12 mouse cellular contexts compared by ENCODE assay signal in genomic region chr15:89158516-89158915, GRCm38 (mm10). TPM values are rescaled to one million over a fixed set of nuclear protein-coding genes. Genes with fewer than 3 reads are reported as not detected.
DNase-seq lines count a peak whose midpoint lies in the region; ATAC-seq and TF ChIP-seq lines count a peak whose summit lies in the region.
"Had no signal": no experiment of that assay in that cellular context is flagged by ENCODE, and none has a peak within 500 bp of the region (broad histone marks: within the 10 kb centered on the region; RNA-seq: fewer than 3 reads in every experiment).

No protein-coding gene starts in this region.

- no peaks in the 10 kb centered on the region for H3K9me3 ChIP-seq in hindbrain, embryonic 12.5 days (replicated peaks)
- H3K9me3 ChIP-seq in hindbrain, postnatal 0 days (ENCODE audit: low read length) = no peaks in the 10 kb centered on the region
- H3K9me3 ChIP-seq in liver, embryonic 11.5 days (ENCODE audit: control insufficient read depth, low read length) = no peaks in the 10 kb centered on the region
- H3K9me3 ChIP-seq in midbrain, embryonic 11.5 days (ENCODE audit: control insufficient read depth, low read length) = no peaks in the 10 kb centered on the region
- no peaks in the 10 kb centered on the region for H3K9me3 ChIP-seq in midbrain, embryonic 15.5 days
- H3K9me3 ChIP-seq in heart, embryonic 11.5 days (replicated peaks; ENCODE audit: control insufficient read depth, low read length) = no peaks in the 10 kb centered on the region
- H3K9me3 ChIP-seq: embryonic facial prominence, embryonic 12.5 days; embryonic facial prominence, embryonic 15.5 days; G1E; heart, embryonic 13.5 days had no signal

- no peaks in the 10 kb centered on the region for H3K4me1 ChIP-seq in hindbrain, embryonic 12.5 days
- H3K4me1 ChIP-seq in hindbrain, postnatal 0 days (ENCODE audit: insufficient read depth, low read length) = no peaks in the 10 kb centered on the region
- H3K4me1 ChIP-seq in liver, adult 2 months (ENCODE audit: control insufficient read depth, insufficient read depth, low read length) = no peaks in the 10 kb centered on the region
- H3K4me1 ChIP-seq in liver, embryonic 11.5 days (replicated peaks; ENCODE audit: control insufficient read depth, insufficient read depth, low read length) = no peaks in the 10 kb centered on the region
- no peaks in the 10 kb centered on the region for H3K4me1 ChIP-seq in midbrain, embryonic 11.5 days (ENCODE audit: control insufficient read depth, insufficient read depth, low read length)
- no peaks in the 10 kb centered on the region for H3K4me1 ChIP-seq in midbrain, embryonic 15.5 days
- no peaks in the 10 kb centered on the region for H3K4me1 ChIP-seq in heart, embryonic 11.5 days (ENCODE audit: control insufficient read depth, insufficient read depth, low read length)
- H3K4me1 ChIP-seq: embryonic facial prominence, embryonic 12.5 days; embryonic facial prominence, embryonic 15.5 days; heart, embryonic 13.5 days had no signal

- H3K36me3 ChIP-seq in hindbrain, embryonic 12.5 days = peaks cover 100% of the 10 kb centered on the region
- H3K36me3 ChIP-seq in hindbrain, postnatal 0 days (ENCODE audit: insufficient read depth, low read length) = peaks cover 92% of the 10 kb centered on the region
- H3K36me3 ChIP-seq in liver, adult 2 months (ENCODE audit: control insufficient read depth, insufficient read depth, low read length) = peaks cover 47% of the 10 kb centered on the region
- H3K36me3 ChIP-seq in liver, embryonic 11.5 days (ENCODE audit: control insufficient read depth, insufficient read depth, low read length) = peaks cover 38% of the 10 kb centered on the region
- peaks cover 54% of the 10 kb centered on the region for H3K36me3 ChIP-seq in midbrain, embryonic 11.5 days (ENCODE audit: control insufficient read depth, insufficient read depth, low read length)
- peaks cover 92% of the 10 kb centered on the region for H3K36me3 ChIP-seq in midbrain, embryonic 15.5 days (replicated peaks)
- H3K36me3 ChIP-seq in heart, embryonic 11.5 days (ENCODE audit: control insufficient read depth, insufficient read depth, low read length) = peaks cover 69% of the 10 kb centered on the region

- no peak overlapping the region for H3K4me2 ChIP-seq in hindbrain, embryonic 12.5 days (replicated peaks)
- H3K4me2 ChIP-seq in hindbrain, postnatal 0 days (ENCODE audit: low read depth, low read length) = no peak overlapping the region
- H3K4me2 ChIP-seq in liver, embryonic 11.5 days = no peak overlapping the region
- no peak overlapping the region for H3K4me2 ChIP-seq in midbrain, embryonic 11.5 days
- no peak overlapping the region for H3K4me2 ChIP-seq in midbrain, embryonic 15.5 days
- no peak overlapping the region for H3K4me2 ChIP-seq in heart, embryonic 11.5 days
- H3K4me2 ChIP-seq: embryonic facial prominence, embryonic 12.5 days; embryonic facial prominence, embryonic 15.5 days; heart, embryonic 13.5 days had no signal

- no peak overlapping the region for H3K9ac ChIP-seq in hindbrain, embryonic 12.5 days
- no peak overlapping the region for H3K9ac ChIP-seq in hindbrain, postnatal 0 days (replicated peaks; ENCODE audit: low read length)
- H3K9ac ChIP-seq in liver, adult 2 months (ENCODE audit: low read depth, low read length) = no peak overlapping the region
- H3K9ac ChIP-seq in liver, embryonic 11.5 days (ENCODE audit: low read depth, low read length) = no peak overlapping the region
- no peak overlapping the region for H3K9ac ChIP-seq in midbrain, embryonic 11.5 days (ENCODE audit: low read length)
- H3K9ac ChIP-seq in midbrain, embryonic 15.5 days = no peak overlapping the region
- H3K9ac ChIP-seq in heart, embryonic 11.5 days (ENCODE audit: low read depth, low read length) = no peak overlapping the region
- H3K9ac ChIP-seq: embryonic facial prominence, embryonic 12.5 days; embryonic facial prominence, embryonic 15.5 days; heart, embryonic 13.5 days had no signal

- no peak for TF ChIP-seq POLR2A in liver, adult 2 months (IDR thresholded peaks at IDR 0.05; ENCODE audit: extremely low read depth, insufficient read depth, low read length)

- DNase-seq in hindbrain, postnatal 0 days (ENCODE audit: low spot score) = no peak
- peak; percentile 59 for DNase-seq in liver, adult 2 months (ENCODE audit: extremely low read depth, low read depth, low spot score)
- no peak for DNase-seq in liver, embryonic 11.5 days (ENCODE audit: low spot score)
- peak; percentile 84 for DNase-seq in midbrain, embryonic 11.5 days (ENCODE audit: low spot score, missing footprints)

- H3K27ac ChIP-seq in hindbrain, embryonic 12.5 days = 0 out of 2 replicates have a peak overlapping the region, but pooled peaks have one; percentile 12
- H3K27ac ChIP-seq in hindbrain, postnatal 0 days = no peak overlapping the region
- H3K27ac ChIP-seq in liver, adult 2 months (replicated peaks; ENCODE audit: insufficient read depth, low read depth, low read length) = no peak overlapping the region
- H3K27ac ChIP-seq in liver, embryonic 11.5 days (ENCODE audit: low read depth, low read length) = no peak overlapping the region
- H3K27ac ChIP-seq in midbrain, embryonic 11.5 days (ENCODE audit: low read depth, low read length) = no peak overlapping the region
- H3K27ac ChIP-seq in midbrain, embryonic 15.5 days = no peak overlapping the region
- H3K27ac ChIP-seq in heart, embryonic 11.5 days (ENCODE audit: low read depth, low read length) = no peak overlapping the region
- H3K27ac ChIP-seq: embryonic facial prominence, embryonic 12.5 days; embryonic facial prominence, embryonic 15.5 days; heart, embryonic 13.5 days had no signal

- ATAC-seq in hindbrain, embryonic 12.5 days (ENCODE audit: low FRiP score) = no peak
- no peak for ATAC-seq in hindbrain, postnatal 0 days
- ATAC-seq in liver, embryonic 11.5 days (replicated peaks; ENCODE audit: low FRiP score) = no peak
- ATAC-seq in midbrain, embryonic 11.5 days (ENCODE audit: low FRiP score) = no peak
- no peak for ATAC-seq in midbrain, embryonic 15.5 days (replicated peaks)
- no peak for ATAC-seq in heart, embryonic 11.5 days (replicated peaks; ENCODE audit: insufficient number of reproducible peaks, low FRiP score, low TSS enrichment)
- ATAC-seq: Patski had no signal

- H3K4me3 ChIP-seq in hindbrain, embryonic 12.5 days = no peak overlapping the region
- no peak overlapping the region for H3K4me3 ChIP-seq in hindbrain, postnatal 0 days (ENCODE audit: low read length)
- no peak overlapping the region for H3K4me3 ChIP-seq in liver, adult 2 months (ENCODE audit: insufficient read depth, low read depth, low read length)
- H3K4me3 ChIP-seq in liver, embryonic 11.5 days (ENCODE audit: low read depth, low read length) = no peak overlapping the region
- no peak overlapping the region for H3K4me3 ChIP-seq in midbrain, embryonic 11.5 days (ENCODE audit: low read depth, low read length)
- H3K4me3 ChIP-seq in midbrain, embryonic 15.5 days = no peak overlapping the region
- H3K4me3 ChIP-seq in heart, embryonic 11.5 days (ENCODE audit: low read depth, low read length) = no peak overlapping the region
- H3K4me3 ChIP-seq: embryonic facial prominence, embryonic 12.5 days; embryonic facial prominence, embryonic 15.5 days; heart, embryonic 13.5 days had no signal

- WGBS in hindbrain, embryonic 12.5 days = 95% methylated on average over 16 of the region's 16 CpGs
- 91% methylated on average over 16 of the region's 16 CpGs for WGBS in hindbrain, postnatal 0 days
- WGBS in liver, adult 2 months = 84% methylated on average over 16 of the region's 16 CpGs
- 93% methylated on average over 16 of the region's 16 CpGs for WGBS in liver, embryonic 11.5 days
- WGBS in midbrain, embryonic 11.5 days = 94% methylated on average over 16 of the region's 16 CpGs
- 94% methylated on average over 16 of the region's 16 CpGs for WGBS in midbrain, embryonic 15.5 days
- 93% methylated on average over 16 of the region's 16 CpGs for WGBS in heart, embryonic 11.5 days (ENCODE audit: insufficient replicate concordance)

- H3K79me2 ChIP-seq in liver, adult 2 months (ENCODE audit: control insufficient read depth, insufficient read depth, low read length) = no peaks in the 10 kb centered on the region

- TF ChIP-seq CTCF in hindbrain, postnatal 0 days (IDR thresholded peaks at IDR 0.05; ENCODE audit: low read depth) = no peak
- TF ChIP-seq CTCF in liver, adult 2 months (IDR thresholded peaks at IDR 0.05; ENCODE audit: low read depth, low read length) = no peak

- H3K27me3 ChIP-seq in hindbrain, embryonic 12.5 days = no peaks in the 10 kb centered on the region
- no peaks in the 10 kb centered on the region for H3K27me3 ChIP-seq in hindbrain, postnatal 0 days (ENCODE audit: insufficient read depth, low read length)
- no peaks in the 10 kb centered on the region for H3K27me3 ChIP-seq in liver, adult 2 months (ENCODE audit: control insufficient read depth, insufficient read depth, low read length)
- H3K27me3 ChIP-seq in liver, embryonic 11.5 days (replicated peaks; ENCODE audit: control insufficient read depth, insufficient read depth, low read length) = no peaks in the 10 kb centered on the region
- H3K27me3 ChIP-seq in midbrain, embryonic 11.5 days (ENCODE audit: control insufficient read depth, insufficient read depth, low read length) = no peaks in the 10 kb centered on the region
- H3K27me3 ChIP-seq in midbrain, embryonic 15.5 days (replicated peaks) = no peaks in the 10 kb centered on the region
- H3K27me3 ChIP-seq in heart, embryonic 11.5 days (ENCODE audit: control insufficient read depth, insufficient read depth, low read length) = no peaks in the 10 kb centered on the region
- H3K27me3 ChIP-seq: embryonic facial prominence, embryonic 12.5 days; embryonic facial prominence, embryonic 15.5 days; heart, embryonic 13.5 days; Patski had no signal

RNA-seq across cellular contexts. Expression of gene Mapk11, which starts 9.1 kb away (rescaled TPM):
- 39.0 and 41.9 TPM in 2 replicates for polyA plus RNA-seq in hindbrain, embryonic 12.5 days (2016; fragmentation: Nextera tagmentation; extraction: Ambion mirVana)
- total RNA-seq in hindbrain, postnatal 0 days (2014; rRNA removed) = 19.7 and 30.6 TPM in 2 replicates
- 15.8 and 17.8 TPM in 2 replicates for polyA plus RNA-seq in hindbrain, postnatal 0 days (2015; fragmentation: Nextera tagmentation; extraction: Ambion mirVana)
- 0.74 and 1.1 TPM in 2 replicates for total RNA-seq in liver, adult 2 months (2014; rRNA removed)
- 1.1 and 1.3 TPM in 2 replicates for polyA plus RNA-seq in liver, adult 2 months (2012; rRNA removed)
- 3.3 and 4.4 TPM in 2 replicates for polyA plus RNA-seq in liver, embryonic 11.5 days (2014; fragmentation: Nextera tagmentation; extraction: Ambion mirVana)
- 34.9 and 40.6 TPM in 2 replicates for polyA plus RNA-seq in midbrain, embryonic 11.5 days (2014; fragmentation: Nextera tagmentation; extraction: Ambion mirVana)
- 30.8 and 32.5 TPM in 2 replicates for polyA plus RNA-seq in midbrain, embryonic 15.5 days (2015; fragmentation: Nextera tagmentation; extraction: Ambion mirVana)
- 3.2 and 4.2 TPM in 2 replicates for polyA plus RNA-seq in heart, embryonic 11.5 days (2014; fragmentation: Nextera tagmentation; extraction: Ambion mirVana)

RNA-seq across cellular contexts. Expression of gene Mapk12, which starts 18.0 kb away (rescaled TPM):
- 10.0 and 11.4 TPM in 2 replicates for polyA plus RNA-seq in hindbrain, embryonic 12.5 days (2016; fragmentation: Nextera tagmentation; extraction: Ambion mirVana)
- 3.3 and 4.8 TPM in 2 replicates for total RNA-seq in hindbrain, postnatal 0 days (2014; rRNA removed)
- 2.6 and 5.1 TPM in 2 replicates for polyA plus RNA-seq in hindbrain, postnatal 0 days (2015; fragmentation: Nextera tagmentation; extraction: Ambion mirVana)
- 2.4 and 3.3 TPM in 2 replicates for total RNA-seq in liver, adult 2 months (2014; rRNA removed)
- polyA plus RNA-seq in liver, adult 2 months (2012; rRNA removed) = 1.6 and 2.1 TPM in 2 replicates
- polyA plus RNA-seq in liver, embryonic 11.5 days (2014; fragmentation: Nextera tagmentation; extraction: Ambion mirVana) = 3.8 and 4.8 TPM in 2 replicates
- 21.3 and 27.0 TPM in 2 replicates for polyA plus RNA-seq in midbrain, embryonic 11.5 days (2014; fragmentation: Nextera tagmentation; extraction: Ambion mirVana)
- polyA plus RNA-seq in midbrain, embryonic 15.5 days (2015; fragmentation: Nextera tagmentation; extraction: Ambion mirVana) = 4.0 and 5.1 TPM in 2 replicates
- polyA plus RNA-seq in heart, embryonic 11.5 days (2014; fragmentation: Nextera tagmentation; extraction: Ambion mirVana) = 20.7 and 24.6 TPM in 2 replicates
- polyA plus RNA-seq: G1E had no signal

RNA-seq across cellular contexts. Expression of gene Plxnb2, which starts 22.1 kb away (rescaled TPM):
- polyA plus RNA-seq in hindbrain, embryonic 12.5 days (2016; fragmentation: Nextera tagmentation; extraction: Ambion mirVana) = 167 and 169 TPM in 2 replicates
- 239 and 274 TPM in 2 replicates for total RNA-seq in hindbrain, postnatal 0 days (2014; rRNA removed)
- polyA plus RNA-seq in hindbrain, postnatal 0 days (2015; fragmentation: Nextera tagmentation; extraction: Ambion mirVana) = 64.1 and 64.7 TPM in 2 replicates
- 80.0 and 111 TPM in 2 replicates for total RNA-seq in liver, adult 2 months (2014; rRNA removed)
- polyA plus RNA-seq in liver, adult 2 months (2012; rRNA removed) = 189 and 199 TPM in 2 replicates
- 70.5 and 78.3 TPM in 2 replicates for polyA plus RNA-seq in liver, embryonic 11.5 days (2014; fragmentation: Nextera tagmentation; extraction: Ambion mirVana)
- polyA plus RNA-seq in midbrain, embryonic 11.5 days (2014; fragmentation: Nextera tagmentation; extraction: Ambion mirVana) = 97.5 and 115 TPM in 2 replicates
- polyA plus RNA-seq in midbrain, embryonic 15.5 days (2015; fragmentation: Nextera tagmentation; extraction: Ambion mirVana) = 101 and 108 TPM in 2 replicates
- 84.6 and 95.1 TPM in 2 replicates for polyA plus RNA-seq in heart, embryonic 11.5 days (2014; fragmentation: Nextera tagmentation; extraction: Ambion mirVana)

RNA-seq across cellular contexts. Expression of gene Hdac10, which starts 30.0 kb away (rescaled TPM):
- polyA plus RNA-seq in hindbrain, embryonic 12.5 days (2016; fragmentation: Nextera tagmentation; extraction: Ambion mirVana) = 18.8 and 22.0 TPM in 2 replicates
- 23.5 and 27.1 TPM in 2 replicates for total RNA-seq in hindbrain, postnatal 0 days (2014; rRNA removed)
- 19.0 and 19.8 TPM in 2 replicates for polyA plus RNA-seq in hindbrain, postnatal 0 days (2015; fragmentation: Nextera tagmentation; extraction: Ambion mirVana)
- total RNA-seq in liver, adult 2 months (2014; rRNA removed) = 10.0 and 10.5 TPM in 2 replicates
- 16.8 and 22.0 TPM in 2 replicates for polyA plus RNA-seq in liver, adult 2 months (2012; rRNA removed)
- 21.1 and 22.7 TPM in 2 replicates for polyA plus RNA-seq in liver, embryonic 11.5 days (2014; fragmentation: Nextera tagmentation; extraction: Ambion mirVana)
- 11.6 and 13.6 TPM in 2 replicates for polyA plus RNA-seq in midbrain, embryonic 11.5 days (2014; fragmentation: Nextera tagmentation; extraction: Ambion mirVana)
- 27.0 and 31.4 TPM in 2 replicates for polyA plus RNA-seq in midbrain, embryonic 15.5 days (2015; fragmentation: Nextera tagmentation; extraction: Ambion mirVana)
- 10.5 and 11.4 TPM in 2 replicates for polyA plus RNA-seq in heart, embryonic 11.5 days (2014; fragmentation: Nextera tagmentation; extraction: Ambion mirVana)

RNA-seq across cellular contexts. Expression of gene Tubgcp6, which starts 35.6 kb away (rescaled TPM):
- polyA plus RNA-seq in hindbrain, embryonic 12.5 days (2016; fragmentation: Nextera tagmentation; extraction: Ambion mirVana) = 22.3 and 22.8 TPM in 2 replicates
- total RNA-seq in hindbrain, postnatal 0 days (2014; rRNA removed) = 50.0 and 54.7 TPM in 2 replicates
- 10.6 and 11.5 TPM in 2 replicates for polyA plus RNA-seq in hindbrain, postnatal 0 days (2015; fragmentation: Nextera tagmentation; extraction: Ambion mirVana)
- 6.5 and 7.5 TPM in 2 replicates for total RNA-seq in liver, adult 2 months (2014; rRNA removed)
- polyA plus RNA-seq in liver, adult 2 months (2012; rRNA removed) = 9.1 and 13.2 TPM in 2 replicates
- polyA plus RNA-seq in liver, embryonic 11.5 days (2014; fragmentation: Nextera tagmentation; extraction: Ambion mirVana) = 18.4 and 21.8 TPM in 2 replicates
- 14.9 and 16.8 TPM in 2 replicates for polyA plus RNA-seq in midbrain, embryonic 11.5 days (2014; fragmentation: Nextera tagmentation; extraction: Ambion mirVana)
- polyA plus RNA-seq in midbrain, embryonic 15.5 days (2015; fragmentation: Nextera tagmentation; extraction: Ambion mirVana) = 20.1 and 21.2 TPM in 2 replicates
- 13.1 and 14.1 TPM in 2 replicates for polyA plus RNA-seq in heart, embryonic 11.5 days (2014; fragmentation: Nextera tagmentation; extraction: Ambion mirVana)

Comparison
In these comparisons a context has a peak if more than half of its experiments do, and no peak if none do; other contexts are left out.
1. DNase-seq: peak in liver, adult 2 months (single experiment) and midbrain, embryonic 11.5 days (single experiment); none in hindbrain, postnatal 0 days (single experiment) and liver, embryonic 11.5 days (single experiment).